Mouse (Mus musculus) liver, embryonic 14.5 days (tissue): ENCODE measurements at regions not wholly inside any gene's neighbourhood (a gene's known extent, or its start where the extent isn't known, plus 50 kb on each side); places are given as distances from the start of the nearest gene placed in this dataset.

Experiments
- CTCF ChIP-seq: IDR thresholded peaks from 2 replicates; pipeline ENCODE4 v1.5.1; 2016; ENCODE audit warnings: antibody characterized with exemption, low read depth, control low read depth
- EP300 ChIP-seq: IDR thresholded peaks from 2 replicates; pipeline ENCODE4 v1.6.1; 2016; ENCODE audit warnings: antibody characterized with exemption, low read depth

DNA sequence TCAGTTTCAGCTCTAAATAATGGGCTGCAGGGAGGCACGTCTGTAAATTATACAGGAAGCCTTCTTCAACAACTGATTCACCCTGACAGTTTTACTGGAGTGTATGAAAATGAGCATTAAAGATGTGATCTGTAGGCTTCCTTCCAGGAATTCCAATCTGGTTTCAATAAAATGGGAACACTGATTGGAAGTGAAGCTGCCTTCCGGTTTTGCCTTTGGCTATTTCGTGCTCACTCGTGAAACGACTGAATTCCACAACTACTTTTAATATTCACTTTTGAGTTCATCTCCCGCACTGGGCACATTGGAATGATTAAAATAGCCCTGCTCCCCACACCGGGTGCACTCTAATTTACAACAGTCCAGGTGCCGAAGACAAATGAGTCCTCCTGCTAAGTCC lies 286.2 kb upstream of the Mki67 start:
- TF ChIP-seq CTCF (no peak), EP300 (no peak)
